Mouse (Mus musculus): Measurements from ENCODE around the gene Sspo.

- TF ChIP-seq CTCF (IDR thresholded peaks at IDR 0.05; ENCODE audit: control insufficient read depth, insufficient read depth, low read length): no peak
- no peak for TF ChIP-seq POLR2A (IDR thresholded peaks at IDR 0.05; ENCODE audit: borderline replicate concordance, control insufficient read depth, low read depth, low read length)
Measured at GRCm38 (mm10) chr6:48542631-48543030, 94.6 kb downstream of the Sspo start.

Measured in bone marrow, adult 2 months (tissue).